Mouse (Mus musculus): ENCODE data around the gene Tbc1d22a.

GRCm38 (mm10) chr15:86199052-86199451, 15.2 kb upstream of the Tbc1d22a start:
- TF ChIP-seq EP300 (IDR thresholded peaks at IDR 0.05; ENCODE audit: low read depth) = no peak
- no peak for TF ChIP-seq CTCF (IDR thresholded peaks at IDR 0.05; ENCODE audit: low read depth)

All from heart, postnatal 0 days (tissue).